Mouse (Mus musculus) liver, adult 2 months (tissue): Measurements from ENCODE around the gene Kpnb1. TPM values are rescaled to one million over a fixed set of nuclear protein-coding genes. Genes with fewer than 3 reads are reported as not detected.
A peak's percentile ranks its signal among the peaks of the same experiment; 100 is the strongest.

Experiments
- DNase-seq: peaks from one replicate; pipeline ENCODE4 v3.0.0-alpha.2; 2011; ENCODE audit warnings: low read depth, low spot score; ENCODE audit errors: extremely low read depth
- H3K27ac ChIP-seq: fragments of 200-500 bp; replicated peaks from 2 replicates; pipeline ENCODE4 v1.5.1; 2012; ENCODE audit warnings: low read depth, mild to moderate bottlenecking, control low read depth, inconsistent platforms, low read length; ENCODE audit not compliant: insufficient read depth
- H3K27me3 ChIP-seq: fragments of 200-500 bp; 2 replicates; pipeline ENCODE4 v1.6.1; 2012; ENCODE audit warnings: mild to moderate bottlenecking, moderate library complexity, low read length, inconsistent platforms; ENCODE audit not compliant: control insufficient read depth, insufficient read depth
- H3K36me3 ChIP-seq: fragments of 200-500 bp; 2 replicates; pipeline ENCODE4 v1.6.1; 2012; ENCODE audit warnings: low read length, inconsistent platforms; ENCODE audit not compliant: control insufficient read depth, insufficient read depth
- H3K4me1 ChIP-seq: fragments of 200-500 bp; 2 replicates; pipeline ENCODE4 v1.6.1; 2011; ENCODE audit warnings: low read length; ENCODE audit not compliant: control insufficient read depth, insufficient read depth
- H3K4me3 ChIP-seq: fragments of 200-500 bp; 2 replicates; pipeline ENCODE4 v1.5.1; 2011; ENCODE audit warnings: low read depth, mild to moderate bottlenecking, control low read depth, low read length, moderate library complexity; ENCODE audit not compliant: insufficient read depth
- H3K79me2 ChIP-seq: fragments of 200-500 bp; 2 replicates; pipeline ENCODE4 v1.6.1; 2012; ENCODE audit warnings: inconsistent platforms, mild to moderate bottlenecking, low read length, moderate library complexity; ENCODE audit not compliant: control insufficient read depth, insufficient read depth
- H3K9ac ChIP-seq: fragments of 200-500 bp; 2 replicates; pipeline ENCODE4 v1.6.1; 2012; ENCODE audit warnings: low read depth, mild to moderate bottlenecking, control low read depth, inconsistent platforms, low read length
- CTCF ChIP-seq: fragments of 200-500 bp; IDR thresholded peaks from 2 replicates; pipeline ENCODE4 v1.5.1; 2011; ENCODE audit warnings: low read depth, low read length, control low read depth
- POLR2A ChIP-seq: fragments of 200-500 bp; IDR thresholded peaks from 2 replicates; pipeline ENCODE4 v1.6.1; 2011; ENCODE audit warnings: low read length, control low read depth; ENCODE audit not compliant: insufficient read depth; ENCODE audit errors: extremely low read depth
- WGBS: fragments of 180-500 bp; shearing (Covaris S2); methylation state at CpG from one replicate; pipeline ENCODE4 v1.1.7; 2018; 5-methylcytosine and 5-hydroxymethylcytosine counted together
- polyA plus RNA-seq: library from polyadenylated mRNA; depleted of rRNA; stranded (reverse); fragments of >200 nt; gene quantifications from 2 replicates; pipeline ENCODE4 v1.2.3, GENCODE M21; 2012
- total RNA-seq: library from RNA; depleted of rRNA; stranded (reverse); fragments of >200 nt; gene quantifications from 2 replicates; pipeline ENCODE4 v1.2.3, GENCODE M21; 2014

Gene Kpnb1
- total and polyA plus RNA-seq, 2 experiments: 14.9 to 40.7 TPM

- no peaks in the 10 kb centered on the region for H3K36me3 ChIP-seq
- H3K4me3 ChIP-seq: peak overlapping the region; percentile 72
- H3K79me2 ChIP-seq: no peaks in the 10 kb centered on the region
- no peak for TF ChIP-seq POLR2A
- TF ChIP-seq CTCF: no peak
- no peak for DNase-seq
- WGBS: 31% methylated on average over 19 of the region's 19 CpGs
- H3K27ac ChIP-seq: no peak overlapping the region
- no peaks in the 10 kb centered on the region for H3K27me3 ChIP-seq
- H3K9ac ChIP-seq: peak overlapping the region; percentile 43
- H3K4me1 ChIP-seq: no peaks in the 10 kb centered on the region
Measured at GRCm38 (mm10) chr11:97127470-97128223, 60.0 kb downstream of the Kpnb1 start.

- TF ChIP-seq CTCF: no peak
- no peak for TF ChIP-seq POLR2A
- no peaks in the 10 kb centered on the region for H3K27me3 ChIP-seq
Measured at GRCm38 (mm10) chr11:97126645-97127468, 60.8 kb downstream of the Kpnb1 start.

GRCm38 (mm10) chr11:97124266-97125036, 63.2 kb downstream of the Kpnb1 start:
- Histone ChIP-seq H3K79me2 (no peaks in the 10 kb centered on the region), H3K36me3 (no peaks in the 10 kb centered on the region), H3K9ac (no peak overlapping the region), H3K4me1 (no peaks in the 10 kb centered on the region), H3K4me3 (no peak overlapping the region), H3K27me3 (no peaks in the 10 kb centered on the region), H3K27ac (no peak overlapping the region)
- TF ChIP-seq CTCF (no peak), POLR2A (no peak)
- WGBS: 76% methylated on average over 10 of the region's 10 CpGs
- DNase-seq: no peak

More at GRCm38 (mm10) chr11:97126645-97127468, 60.8 kb downstream of the Kpnb1 start:
- peak overlapping the region; percentile 72 for H3K4me3 ChIP-seq
- 5% methylated on average over 32 of the region's 32 CpGs for WGBS
- no peak overlapping the region for H3K27ac ChIP-seq
- no peaks in the 10 kb centered on the region for H3K79me2 ChIP-seq
- H3K36me3 ChIP-seq: no peaks in the 10 kb centered on the region
- peak overlapping the region; percentile 55 for H3K9ac ChIP-seq
- H3K4me1 ChIP-seq: no peaks in the 10 kb centered on the region
- peak; percentile 60 for DNase-seq

- Histone ChIP-seq H3K36me3 (no peaks in the 10 kb centered on the region), H3K4me3 (no peak overlapping the region), H3K27ac (no peak overlapping the region), H3K27me3 (no peaks in the 10 kb centered on the region), H3K9ac (no peak overlapping the region), H3K79me2 (no peaks in the 10 kb centered on the region), H3K4me1 (no peaks in the 10 kb centered on the region)
- DNase-seq: no peak
- WGBS: 35% methylated on average over 11 of the region's 11 CpGs
- TF ChIP-seq POLR2A (no peak), CTCF (0 out of 2 replicates have a peak, but pooled peaks have one; percentile 24)
Measured at GRCm38 (mm10) chr11:97123282-97123890, 64.3 kb downstream of the Kpnb1 start.

GRCm38 (mm10) chr11:97120641-97121040, 67.0 kb downstream of the Kpnb1 start:
- TF ChIP-seq POLR2A (no peak), CTCF (no peak)
- DNase-seq: no peak
- Histone ChIP-seq H3K36me3 (no peaks in the 10 kb centered on the region), H3K79me2 (no peaks in the 10 kb centered on the region), H3K27ac (no peak overlapping the region), H3K27me3 (peaks cover 3% of the 10 kb centered on the region; the same call in 1 of the 2 replicates), H3K4me1 (no peaks in the 10 kb centered on the region), H3K9ac (no peak overlapping the region), H3K4me3 (no peak overlapping the region)
- WGBS: 83% methylated on average over 3 of the region's 3 CpGs
